Mouse (Mus musculus) hindbrain, embryonic 11.5 days (tissue): Measurements from ENCODE around the gene Ugt1a6b. TPM values are rescaled to one million over a fixed set of nuclear protein-coding genes. Genes with fewer than 3 reads are reported as not detected.
A peak's percentile ranks its signal among the peaks of the same experiment; 100 is the strongest.
"Not testable (repeated sequence)": the region's sequence is repeated elsewhere in the genome, so short reads cannot be mapped to it uniquely, and the experiment has no call there.

Experiments
- ATAC-seq: fragments of 200-750 bp; cut with Nextera tagmentation; 2 replicates; pipeline ENCODE4 v1.8.0; 2017; ENCODE audit warnings: mild to moderate bottlenecking, moderate TSS enrichment, moderate library complexity; ENCODE audit not compliant: low FRiP score
- DNase-seq: peaks from one replicate; pipeline ENCODE4 v3.0.0-alpha.2; 2015; ENCODE audit warnings: low spot score
- H3K27ac ChIP-seq: fragments of 300-500 bp; sonication (generic); 2 replicates; pipeline ENCODE4 v1.5.1; 2014; ENCODE audit warnings: mild to moderate bottlenecking, low read depth, low read length
- H3K27me3 ChIP-seq: fragments of 300-500 bp; sonication (generic); 2 replicates; pipeline ENCODE4 v1.6.1; 2014; ENCODE audit warnings: mild to moderate bottlenecking, low read length, moderate library complexity, mixed read lengths; ENCODE audit not compliant: control insufficient read depth, insufficient read depth
- H3K36me3 ChIP-seq: fragments of 300-500 bp; sonication (generic); 2 replicates; pipeline ENCODE4 v1.6.1; 2014; ENCODE audit warnings: mild to moderate bottlenecking, low read length, moderate library complexity, mixed read lengths; ENCODE audit not compliant: control insufficient read depth, insufficient read depth
- H3K4me1 ChIP-seq: fragments of 300-500 bp; sonication (generic); replicated peaks from 2 replicates; pipeline ENCODE4 v1.6.1; 2014; ENCODE audit warnings: low read length, mixed read lengths; ENCODE audit not compliant: control insufficient read depth, insufficient read depth
- H3K4me2 ChIP-seq: fragments of 300-500 bp; sonication (generic); replicated peaks from 2 replicates; pipeline ENCODE4 v1.6.1; 2014; ENCODE audit warnings: mild to moderate bottlenecking, low read depth, low read length
- H3K4me3 ChIP-seq: fragments of 300-500 bp; sonication (generic); 2 replicates; pipeline ENCODE4 v1.5.1; 2014; ENCODE audit warnings: low read depth, low read length
- H3K9ac ChIP-seq: fragments of 300-500 bp; sonication (generic); 2 replicates; pipeline ENCODE4 v1.6.1; 2014; ENCODE audit warnings: low read depth, low read length
- H3K9me3 ChIP-seq: fragments of 300-500 bp; sonication (generic); 2 replicates; pipeline ENCODE4 v1.6.1; 2016; ENCODE audit warnings: low read length; ENCODE audit not compliant: control insufficient read depth
- WGBS: fragments of 180-500 bp; shearing (Covaris S2); extraction: QIAGEN DNeasy Blood & Tissue Kit; methylation state at CpG from one replicate; pipeline ENCODE4 v1.1.7; 2014; 5-methylcytosine and 5-hydroxymethylcytosine counted together
- polyA plus RNA-seq: library from polyadenylated mRNA; unstranded; fragments of >200 nt; fragmentation: Nextera tagmentation; extraction: Ambion mirVana; gene quantifications from 2 replicates; pipeline ENCODE4 v1.2.1, GENCODE M21; 2014

The Ugt1a6b gene
- polyA plus RNA-seq, 1 experiment from 2014 or later: 0.17 TPM

DNA sequence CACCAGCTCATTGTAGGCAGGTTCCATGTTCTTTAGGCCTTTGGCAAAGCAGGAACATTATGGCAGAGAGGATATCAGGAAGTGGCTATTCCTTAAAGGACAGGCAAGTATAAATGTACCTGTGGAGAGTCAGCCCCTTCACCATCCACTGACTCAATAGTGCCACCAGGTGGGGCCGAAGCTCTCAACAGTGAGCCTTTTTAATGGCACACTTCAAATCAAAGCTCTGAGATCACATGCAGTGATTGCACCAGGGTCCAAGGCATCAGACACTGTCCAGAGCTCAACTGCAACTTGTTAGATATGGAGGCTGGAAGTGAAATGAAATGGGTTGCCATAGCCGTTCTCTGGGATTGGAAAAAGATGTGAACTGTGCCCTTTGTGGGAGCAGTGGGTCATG lies 42.2 kb downstream of the Ugt1a6b start:
- peak; percentile 27 for DNase-seq
- 65% methylated on average over 2 of the region's 2 CpGs for WGBS
- ATAC-seq: not testable (repeated sequence)

GRCm38 (mm10) chr1:88150133-88150532 lies 47.1 kb downstream of the Ugt1a6b start:
- H3K9me3 ChIP-seq, H3K9ac ChIP-seq, H3K4me2 ChIP-seq, ATAC-seq, H3K36me3 ChIP-seq, H3K4me3 ChIP-seq, H3K27me3 ChIP-seq, DNase-seq, H3K27ac ChIP-seq, H3K4me1 ChIP-seq: not testable (repeated sequence)
- WGBS: 58% methylated on average over 2 of the region's 2 CpGs

More for the DNA sequence above, 42.2 kb downstream of the Ugt1a6b start:
- not testable (repeated sequence) for H3K4me1 ChIP-seq, H3K9ac ChIP-seq, H3K4me2 ChIP-seq, H3K27ac ChIP-seq, H3K4me3 ChIP-seq, H3K27me3 ChIP-seq, H3K36me3 ChIP-seq, H3K9me3 ChIP-seq

GRCm38 (mm10) chr1:88158430-88158829 lies 55.4 kb downstream of the Ugt1a6b start:
- 90% methylated on average over 2 of the region's 2 CpGs for WGBS

DNA sequence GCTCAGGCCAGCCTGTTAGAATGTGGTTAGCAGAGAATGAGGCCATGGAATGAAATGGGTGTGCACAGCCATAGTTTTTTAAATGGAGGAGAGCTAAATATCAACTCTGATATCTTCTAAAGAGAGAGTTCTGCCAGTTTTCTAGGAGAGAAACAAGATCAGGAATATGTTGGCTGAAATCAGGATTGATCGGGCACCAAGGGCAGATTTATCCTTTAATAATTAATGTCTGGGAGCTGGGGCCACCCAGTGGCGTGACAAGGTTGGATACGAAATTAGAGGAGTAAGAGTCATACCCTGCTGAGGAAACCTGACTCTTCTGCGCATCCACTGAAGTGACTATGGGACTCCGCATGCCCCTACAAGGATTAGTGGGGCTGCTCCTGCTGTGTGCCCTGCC lies 62.7 kb downstream of the Ugt1a6b start, which contains the start of gene Ugt1a5:
Gene Ugt1a5 (plus strand): TSS at position 302 of the 400 bp plus-strand sequence.
- Histone ChIP-seq H3K4me1 (no peaks in the 10 kb centered on the region), H3K9ac (no peak within 1 kb of the TSS), H3K4me2 (no peak within 1 kb of the TSS), H3K9me3 (no peaks in the 10 kb centered on the region), H3K4me3 (no peak within 1 kb of the TSS), H3K27ac (no peak within 1 kb of the TSS), H3K27me3 (no peaks in the 10 kb centered on the region), H3K36me3 (no peaks in the 10 kb centered on the region)
- DNase-seq (no peak), ATAC-seq (no peak)
- 78% methylated on average over 5 of the region's 5 CpGs for WGBS

More at GRCm38 (mm10) chr1:88158430-88158829, 55.4 kb downstream of the Ugt1a6b start:
- DNase-seq (no peak), ATAC-seq (no peak)
- Histone ChIP-seq H3K4me2 (no peak overlapping the region), H3K9me3 (no peaks in the 10 kb centered on the region), H3K4me3 (no peak overlapping the region), H3K4me1 (no peaks in the 10 kb centered on the region), H3K36me3 (no peaks in the 10 kb centered on the region), H3K9ac (no peak overlapping the region), H3K27me3 (no peaks in the 10 kb centered on the region), H3K27ac (no peak overlapping the region)

DNA sequence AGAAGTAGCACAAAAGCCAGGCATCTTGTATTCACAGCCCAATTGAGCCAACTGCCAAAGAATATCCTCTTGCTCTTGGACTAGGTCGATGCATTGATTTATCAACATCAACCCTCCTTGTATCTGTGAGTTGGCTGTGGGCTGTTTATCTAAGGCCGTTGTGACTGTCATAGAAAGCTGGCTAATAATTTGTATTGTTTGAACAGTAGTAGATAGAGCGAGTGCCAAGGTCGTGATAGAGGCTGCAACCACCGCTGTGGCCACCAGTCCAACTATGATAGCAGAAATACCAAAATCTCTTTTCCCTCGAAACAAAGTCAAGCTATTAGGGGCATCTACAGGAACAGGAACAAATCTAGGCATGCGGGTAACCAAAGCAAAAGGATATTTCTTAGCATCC lies 69.1 kb downstream of the Ugt1a6b start:
- H3K36me3 ChIP-seq, H3K4me1 ChIP-seq, ATAC-seq, H3K27me3 ChIP-seq, H3K27ac ChIP-seq, H3K9me3 ChIP-seq, H3K4me2 ChIP-seq, DNase-seq, H3K4me3 ChIP-seq, H3K9ac ChIP-seq: not testable (repeated sequence)
- WGBS: 93% methylated on average over 5 of the region's 7 CpGs

GRCm38 (mm10) chr1:88179657-88180056 lies 76.6 kb downstream of the Ugt1a6b start:
- Histone ChIP-seq H3K9ac (no peak overlapping the region), H3K4me1 (no peaks in the 10 kb centered on the region), H3K4me3 (no peak overlapping the region), H3K27ac (no peak overlapping the region), H3K4me2 (no peak overlapping the region), H3K27me3 (no peaks in the 10 kb centered on the region), H3K9me3 (no peaks in the 10 kb centered on the region; the same call in 1 of the 2 replicates), H3K36me3 (no peaks in the 10 kb centered on the region)
- DNase-seq (no peak), ATAC-seq (no peak)
- WGBS: 69% methylated on average over 1 of the region's 1 CpGs

- WGBS: 83% methylated on average over 5 of the region's 5 CpGs
- no peak for DNase-seq
- Histone ChIP-seq H3K9me3 (no peaks in the 10 kb centered on the region), H3K9ac (no peak overlapping the region), H3K27ac (no peak overlapping the region), H3K27me3 (no peaks in the 10 kb centered on the region), H3K4me2 (no peak overlapping the region), H3K36me3 (no peaks in the 10 kb centered on the region), H3K4me1 (no peaks in the 10 kb centered on the region), H3K4me3 (no peak overlapping the region)
- no peak for ATAC-seq
Observed at GRCm38 (mm10) chr1:88186325-88186935, 83.4 kb downstream of the Ugt1a6b start.

- Histone ChIP-seq H3K4me3 (no peak overlapping the region), H3K27ac (no peak overlapping the region), H3K36me3 (no peaks in the 10 kb centered on the region), H3K4me2 (no peak overlapping the region), H3K4me1 (no peaks in the 10 kb centered on the region), H3K9me3 (no peaks in the 10 kb centered on the region), H3K27me3 (no peaks in the 10 kb centered on the region), H3K9ac (no peak overlapping the region)
- no peak for ATAC-seq
- DNase-seq: no peak
- 67% methylated on average over 3 of the region's 3 CpGs for WGBS
Observed at GRCm38 (mm10) chr1:88192136-88192535, 89.1 kb downstream of the Ugt1a6b start.

- Histone ChIP-seq H3K9ac (no peak overlapping the region), H3K9me3 (no peaks in the 10 kb centered on the region), H3K27ac (no peak overlapping the region), H3K36me3 (no peaks in the 10 kb centered on the region), H3K4me3 (no peak overlapping the region), H3K4me1 (no peaks in the 10 kb centered on the region), H3K4me2 (no peak overlapping the region), H3K27me3 (no peaks in the 10 kb centered on the region)
- DNase-seq: no peak
- 79% methylated on average over 1 of the region's 1 CpGs for WGBS
- no peak for ATAC-seq
Observed at GRCm38 (mm10) chr1:88195687-88196086, 92.6 kb downstream of the Ugt1a6b start.
